Mouse (Mus musculus): Measurements from ENCODE around the gene Hnrnpul1.

Gene Hnrnpul1

GRCm38 (mm10) chr7:25718788-25719417 lies 35.7 kb downstream of the Hnrnpul1 start, which contains the start of gene Ccdc97:
Gene Ccdc97, minus strand, starts transcription at chr7:25719088.
- peak; percentile 96 for DNase-seq

- no peak for DNase-seq
Observed at GRCm38 (mm10) chr7:25717478-25717877, 37.1 kb downstream of the Hnrnpul1 start.

DNA sequence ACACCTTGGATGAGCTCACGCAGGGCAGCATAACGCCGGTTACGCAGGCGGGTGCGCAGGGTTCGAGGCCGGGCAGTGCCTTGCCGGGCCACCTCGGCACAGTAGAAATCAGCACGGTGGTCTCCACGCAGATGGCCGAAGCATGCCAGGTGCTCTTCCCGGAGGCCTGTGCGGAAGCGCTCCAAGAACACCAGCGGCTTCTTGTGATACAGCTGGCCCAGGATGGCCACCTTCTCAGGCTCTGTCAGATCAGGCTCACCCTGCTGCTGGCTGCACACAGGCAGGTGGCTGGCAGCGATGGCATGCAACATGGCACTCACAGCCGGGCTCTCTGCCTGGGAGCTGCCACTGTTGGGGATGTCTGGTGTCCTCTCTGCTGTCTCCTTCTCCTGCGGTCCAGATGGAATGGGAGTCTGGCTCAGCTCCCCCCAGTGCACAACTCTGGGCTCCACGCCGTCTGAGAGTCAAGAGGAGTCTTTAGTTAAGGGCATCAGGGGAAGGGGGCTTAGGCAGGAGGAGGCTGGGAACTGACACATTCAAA lies 38.8 kb downstream of the Hnrnpul1 start:
- DNase-seq = no peak

GRCm38 (mm10) chr7:25714581-25714980 lies 40.0 kb downstream of the Hnrnpul1 start:
- no peak for DNase-seq

DNA sequence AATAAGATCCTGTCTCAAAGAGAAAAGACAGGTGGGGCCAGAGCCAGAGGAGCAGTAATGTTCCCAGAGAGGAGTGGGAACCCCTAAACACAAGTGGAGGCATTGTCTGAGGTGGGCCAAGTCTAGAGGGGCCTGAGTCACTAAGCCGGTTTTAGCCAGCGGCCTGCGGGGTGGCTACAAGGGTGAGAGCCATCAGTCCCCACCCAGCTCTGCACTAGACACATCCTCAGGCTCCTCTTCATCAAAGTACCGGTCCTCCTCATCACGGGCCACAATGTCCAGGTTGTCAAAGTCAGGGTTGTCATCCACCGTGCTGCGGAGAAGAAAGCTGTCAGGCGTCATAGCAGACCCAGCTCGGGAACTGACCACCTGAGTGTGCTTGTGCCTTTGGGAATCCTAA lies 41.8 kb downstream of the Hnrnpul1 start:
- no peak for DNase-seq

DNA sequence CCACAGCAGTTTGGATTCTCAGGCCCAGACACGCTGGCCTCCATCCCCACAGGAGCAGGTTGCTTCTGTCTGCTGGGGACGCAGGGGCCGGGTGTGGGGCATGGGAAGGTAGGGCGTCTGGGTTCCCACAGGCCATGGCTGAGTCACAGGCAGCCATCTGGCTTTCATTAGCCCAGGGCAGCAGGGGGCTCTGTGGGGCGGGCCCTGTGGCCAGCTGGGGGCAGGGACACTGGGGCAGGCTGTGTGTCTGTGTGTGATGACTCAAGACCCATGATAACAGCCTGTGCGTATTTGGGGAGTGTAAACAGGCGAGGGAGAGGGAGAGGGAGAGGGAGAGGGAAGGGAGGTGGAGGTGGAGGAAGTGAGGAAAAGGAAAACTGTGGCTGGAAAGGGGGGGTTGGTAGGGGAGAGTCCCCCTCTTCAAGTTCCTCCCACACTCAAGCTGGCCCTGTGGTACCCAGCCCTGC lies 42.8 kb downstream of the Hnrnpul1 start:
- peak; percentile 68 for DNase-seq

DNA sequence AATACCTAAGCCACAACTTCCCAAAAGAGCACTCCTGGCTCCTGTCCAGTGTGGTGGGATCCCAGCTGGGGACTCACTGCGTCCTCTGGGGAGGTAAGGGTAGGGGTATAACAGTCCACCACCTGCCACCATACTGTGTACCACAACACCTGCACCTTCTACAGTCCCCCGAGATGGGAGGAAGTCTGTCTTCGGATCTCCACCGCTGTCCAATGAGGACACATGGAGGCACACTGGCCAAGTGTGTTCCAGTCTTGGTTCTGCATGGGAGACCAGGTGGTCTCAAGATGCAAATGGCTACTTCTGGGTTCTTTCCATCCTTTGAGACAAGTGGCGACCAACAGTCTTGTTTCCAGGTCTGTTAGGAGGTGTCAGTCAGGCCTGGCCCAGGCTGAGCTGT lies 43.4 kb downstream of the Hnrnpul1 start:
- no peak for DNase-seq

DNA sequence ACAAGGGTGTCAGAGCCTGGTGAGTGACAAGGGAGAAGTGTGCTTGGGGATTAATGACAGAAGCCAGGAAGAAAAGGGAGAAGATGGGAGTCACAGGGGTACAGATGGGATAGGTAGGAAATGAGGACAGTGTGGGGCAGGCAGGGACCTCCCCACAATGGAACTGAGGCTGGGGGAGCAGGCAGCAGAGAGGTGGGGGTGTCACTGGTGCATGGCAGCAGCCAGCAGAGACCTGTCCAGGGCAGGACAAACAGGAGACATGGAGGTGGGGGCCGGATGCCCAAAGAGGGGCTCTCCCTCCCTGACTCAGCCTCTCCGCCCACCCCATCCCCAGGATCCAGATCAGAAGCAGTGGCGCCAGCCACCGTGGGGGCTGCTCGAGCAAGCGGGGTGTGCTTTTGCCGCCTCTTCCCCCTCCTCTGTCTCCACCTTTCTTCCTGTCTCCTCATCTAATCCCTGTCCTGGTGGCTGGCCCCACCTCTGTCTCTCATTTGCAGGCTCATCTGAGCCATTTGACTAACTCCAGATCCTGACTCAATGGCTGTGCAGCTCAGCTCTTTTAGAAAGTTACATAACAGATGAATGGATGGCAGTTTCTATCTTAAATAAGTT lies 43.9 kb downstream of the Hnrnpul1 start:
- DNase-seq = peak; percentile 31

GRCm38 (mm10) chr7:25709961-25710360 lies 44.6 kb downstream of the Hnrnpul1 start:
- no peak for DNase-seq

DNA sequence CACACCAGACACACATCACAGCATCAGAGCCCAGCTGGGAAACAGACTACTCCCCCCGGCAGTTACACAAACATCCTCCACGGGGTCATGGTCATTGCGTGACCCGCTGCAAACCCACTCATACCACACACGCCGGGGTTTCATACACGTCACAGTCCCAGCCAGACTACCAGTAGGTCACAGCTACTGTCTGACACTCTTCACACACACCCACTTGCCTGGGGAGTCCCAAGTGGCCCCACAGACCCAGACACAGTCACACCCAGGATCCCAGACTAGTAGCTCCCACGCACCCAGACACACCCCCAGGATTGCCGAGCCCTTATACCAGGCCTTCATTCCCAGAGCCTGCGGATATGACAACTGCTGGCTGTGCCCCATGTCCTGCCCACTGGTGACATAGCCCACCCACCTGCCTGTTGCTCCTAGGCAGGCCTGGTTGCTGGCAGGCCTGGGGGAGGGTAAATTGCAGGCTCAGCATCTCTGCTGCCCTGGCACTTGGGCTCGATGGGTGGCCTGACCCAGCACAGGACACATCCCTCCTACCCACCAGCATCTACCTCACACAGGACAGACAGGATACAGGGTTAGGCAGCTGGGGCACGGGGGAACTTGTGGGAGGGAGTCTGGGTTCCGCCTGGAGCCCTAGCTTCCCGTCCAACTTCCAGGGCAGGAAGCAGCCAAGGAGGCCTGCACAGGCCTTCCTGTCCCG lies 46.8 kb downstream of the Hnrnpul1 start:
- DNase-seq = peak; percentile 28

- DNase-seq = no peak
Observed at GRCm38 (mm10) chr7:25706578-25707170, 47.9 kb downstream of the Hnrnpul1 start.

GRCm38 (mm10) chr7:25705801-25706251 lies 48.7 kb downstream of the Hnrnpul1 start:
- no peak for DNase-seq

- peak; percentile 39 for DNase-seq
Observed at GRCm38 (mm10) chr7:25704716-25705364, 49.7 kb downstream of the Hnrnpul1 start.

DNA sequence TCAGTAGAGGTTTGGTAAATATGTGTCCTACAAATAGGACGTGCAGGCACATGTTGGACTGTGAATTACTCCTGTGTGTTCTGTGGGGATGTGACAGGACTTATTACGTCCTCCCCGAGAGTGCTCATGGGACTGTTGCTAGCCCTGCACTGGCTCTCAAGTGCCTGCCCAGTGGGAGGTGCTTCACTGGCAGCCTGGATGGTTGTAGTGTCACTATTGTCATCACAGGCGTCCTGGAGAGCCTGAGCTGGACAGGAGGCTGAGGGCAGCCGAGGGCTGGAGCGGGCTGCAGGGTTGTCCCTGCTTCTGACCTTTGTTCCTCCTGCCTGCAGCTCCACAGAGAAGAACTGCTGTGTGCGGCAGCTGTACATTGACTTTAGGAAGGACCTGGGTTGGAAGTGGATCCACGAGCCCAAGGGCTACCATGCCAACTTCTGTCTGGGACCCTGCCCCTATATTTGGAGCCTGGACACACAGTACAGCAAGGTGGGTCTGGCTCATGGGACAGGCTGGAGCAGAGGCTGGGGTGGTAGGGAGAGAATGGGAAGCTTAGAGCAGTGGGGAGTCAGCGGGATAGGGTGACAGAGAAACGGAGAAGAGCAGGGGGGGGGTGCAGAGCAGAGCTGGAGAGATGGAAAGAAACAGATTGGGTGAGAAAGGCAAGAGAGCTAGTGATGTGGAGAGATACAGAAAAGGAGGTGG lies 50.6 kb downstream of the Hnrnpul1 start:
- DNase-seq = no peak

DNA sequence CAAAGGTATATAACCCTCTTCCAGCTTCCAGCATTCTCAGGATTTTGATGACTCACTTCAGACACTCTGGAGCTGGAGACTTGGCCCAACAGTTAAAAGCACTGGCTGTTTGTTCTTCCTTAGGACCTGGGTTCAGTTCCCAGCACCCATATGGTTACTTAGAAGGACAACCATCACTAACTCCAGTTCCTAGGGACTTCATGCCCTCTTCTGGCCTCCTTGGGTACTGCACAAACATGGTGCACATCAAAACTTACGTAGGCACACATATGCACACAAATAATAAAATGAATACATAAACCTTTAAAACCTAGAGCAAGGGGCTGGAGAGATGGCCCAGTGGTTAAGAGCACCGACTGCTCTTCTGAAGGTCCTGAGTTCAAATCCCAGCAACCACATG lies 52.2 kb downstream of the Hnrnpul1 start:
- DNase-seq = no peak

DNA sequence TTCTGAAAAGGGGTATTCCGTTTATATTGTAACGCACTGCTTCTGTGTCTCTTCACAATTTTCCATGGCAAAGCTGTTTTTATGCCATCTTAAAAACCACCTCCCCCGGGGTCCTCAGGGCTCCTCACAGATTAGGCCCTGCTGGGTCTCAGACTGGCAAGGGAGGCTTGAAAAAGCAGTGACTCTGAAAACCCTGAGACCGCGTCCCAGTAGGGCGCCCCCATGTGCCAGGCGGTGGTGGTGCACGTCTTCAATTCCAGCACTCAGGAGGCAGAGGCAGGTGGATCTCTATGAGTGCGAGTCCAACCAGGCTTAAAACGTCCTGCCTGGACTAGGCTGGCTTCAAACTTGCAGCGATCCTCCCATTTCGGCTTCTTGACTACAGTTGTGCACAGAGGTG lies 53.8 kb downstream of the Hnrnpul1 start:
- no peak for DNase-seq

GRCm38 (mm10) chr7:25699851-25700250 lies 54.7 kb downstream of the Hnrnpul1 start:
- DNase-seq = no peak

- DNase-seq = no peak
Observed at GRCm38 (mm10) chr7:25694104-25694503, 60.5 kb downstream of the Hnrnpul1 start.

GRCm38 (mm10) chr7:25690051-25690450 lies 64.5 kb downstream of the Hnrnpul1 start:
- no peak for DNase-seq

GRCm38 (mm10) chr7:25689603-25690021 lies 64.9 kb downstream of the Hnrnpul1 start:
- DNase-seq = no peak

DNA sequence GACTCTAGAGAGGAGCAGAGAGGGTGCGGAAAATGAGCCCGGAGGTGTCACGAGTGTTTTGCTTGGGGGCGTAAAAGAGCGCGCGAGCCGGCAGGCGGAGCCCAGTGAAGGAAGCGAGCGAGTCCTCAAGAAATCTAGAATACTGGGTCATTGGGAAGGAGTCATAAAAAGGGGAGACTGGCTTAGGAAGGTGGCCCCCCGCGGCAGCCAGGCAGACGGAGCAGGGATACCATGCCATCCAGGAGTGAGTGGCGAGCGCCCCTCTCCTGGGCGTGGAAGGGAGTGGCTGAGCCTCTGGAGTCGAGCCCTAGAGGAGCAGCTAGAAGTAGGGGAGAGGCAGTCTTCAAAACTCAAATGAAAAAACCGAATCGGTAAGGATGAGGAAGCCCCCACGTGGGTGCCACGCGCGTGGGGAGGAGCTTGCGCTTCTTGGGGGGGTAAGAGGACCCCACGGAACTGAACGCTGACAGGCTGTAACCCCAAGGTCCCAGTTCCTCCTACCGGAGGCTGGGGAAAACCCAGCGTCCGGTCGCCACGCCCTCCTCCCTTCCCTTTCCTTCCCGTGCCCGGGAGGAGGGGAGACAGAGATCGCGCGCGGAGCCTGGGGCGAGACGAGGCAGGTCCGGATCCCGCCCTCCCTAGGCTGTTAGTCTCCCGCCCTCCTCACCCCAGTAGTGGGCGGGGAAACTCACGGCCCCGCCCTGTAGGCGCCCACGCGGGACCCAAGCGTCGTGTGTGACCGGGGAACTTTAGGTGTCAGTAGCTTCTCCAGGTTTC lies 65.6 kb downstream of the Hnrnpul1 start:
- DNase-seq = peak; percentile 78

Data from embryo, embryonic 11 days (tissue).